Mouse (Mus musculus) cerebellum, adult 2 months (tissue): ENCODE data around the gene Kcne1. TPM values are rescaled to one million over a fixed set of nuclear protein-coding genes. Genes with fewer than 3 reads are reported as not detected.

Experiments
- DNase-seq, 2 experiments: peaks; one replicate each; pipeline ENCODE4 v3.0.0; 2021
- H3K27ac ChIP-seq: fragments of 200-500 bp; 2 replicates; pipeline ENCODE4 v1.5.1; 2012; ENCODE audit warnings: low read length, control low read depth, inconsistent platforms; ENCODE audit not compliant: insufficient read depth
- H3K27me3 ChIP-seq: fragments of 200-500 bp; 2 replicates; pipeline ENCODE4 v1.6.1; 2012; ENCODE audit warnings: inconsistent platforms, mild to moderate bottlenecking, low read length, moderate library complexity; ENCODE audit not compliant: control insufficient read depth, insufficient read depth
- H3K4me1 ChIP-seq: fragments of 200-500 bp; 2 replicates; pipeline ENCODE4 v1.6.1; 2011; ENCODE audit warnings: low read length; ENCODE audit not compliant: control insufficient read depth, insufficient read depth
- H3K4me3 ChIP-seq: fragments of 200-500 bp; replicated peaks from 2 replicates; pipeline ENCODE3; 2011; ENCODE audit warnings: mild to moderate bottlenecking, low read depth, low read length, control low read depth; ENCODE audit not compliant: insufficient read depth
- CTCF ChIP-seq: fragments of 200-500 bp; IDR thresholded peaks from 2 replicates; pipeline ENCODE4 v1.5.1; 2011; ENCODE audit warnings: low read depth, mild to moderate bottlenecking, control low read depth, low read length, moderate library complexity, borderline replicate concordance; ENCODE audit not compliant: insufficient read depth
- POLR2A ChIP-seq: fragments of 200-500 bp; IDR thresholded peaks from 2 replicates; pipeline ENCODE4 v1.6.1; 2011; ENCODE audit warnings: low read length, control low read depth, borderline replicate concordance; ENCODE audit not compliant: insufficient read depth
- WGBS: fragments of 180-500 bp; shearing (Covaris S2); methylation state at CpG from one replicate; pipeline ENCODE4 v1.1.7; 2018; 5-methylcytosine and 5-hydroxymethylcytosine counted together
- polyA plus RNA-seq: library from polyadenylated mRNA; depleted of rRNA; stranded (reverse); fragments of >200 nt; gene quantifications from 2 replicates; pipeline ENCODE4 v1.2.3, GENCODE M21; 2012

Kcne1 gene
- polyA plus RNA-seq, 1 experiment = 0.08 TPM

GRCm38 (mm10) chr16:92316049-92316738 is 43.1 kb downstream of the Kcne1 start:
- H3K27me3 ChIP-seq = no peaks in the 10 kb centered on the region
- H3K27ac ChIP-seq = no peak overlapping the region
- TF ChIP-seq POLR2A (no peak), CTCF (no peak)
- H3K4me1 ChIP-seq = no peaks in the 10 kb centered on the region
- no peak overlapping the region for H3K4me3 ChIP-seq
- WGBS = 79% methylated on average over 7 of the region's 7 CpGs
- DNase-seq = no peak

- peak; percentile 50 to 58 for DNase-seq
- H3K27ac ChIP-seq = no peak overlapping the region
- no peaks in the 10 kb centered on the region for H3K27me3 ChIP-seq
- H3K4me1 ChIP-seq = no peaks in the 10 kb centered on the region
- TF ChIP-seq POLR2A (no peak), CTCF (peak; percentile 85; the same call in 1 of the 2 replicates)
- WGBS = 52% methylated on average over 13 of the region's 13 CpGs
- H3K4me3 ChIP-seq = no peak overlapping the region
Observed at GRCm38 (mm10) chr16:92313953-92314741, 45.1 kb downstream of the Kcne1 start.

GRCm38 (mm10) chr16:92309126-92309525 is 50.1 kb downstream of the Kcne1 start:
- no peak for DNase-seq
- H3K27me3 ChIP-seq = no peaks in the 10 kb centered on the region
- H3K4me3 ChIP-seq = no peak overlapping the region
- H3K27ac ChIP-seq = no peak overlapping the region
- TF ChIP-seq POLR2A (no peak), CTCF (no peak)
- 26% methylated on average over 4 of the region's 4 CpGs for WGBS
- H3K4me1 ChIP-seq = no peaks in the 10 kb centered on the region

- H3K27me3 ChIP-seq = no peaks in the 10 kb centered on the region
- no peak overlapping the region for H3K4me3 ChIP-seq
- no peak overlapping the region for H3K27ac ChIP-seq
- WGBS = 67% methylated on average over 3 of the region's 3 CpGs
- no peak for DNase-seq
- no peaks in the 10 kb centered on the region for H3K4me1 ChIP-seq
- no peak for TF ChIP-seq POLR2A
- no peak for TF ChIP-seq CTCF
Observed at GRCm38 (mm10) chr16:92307947-92308346, 51.3 kb downstream of the Kcne1 start.

GRCm38 (mm10) chr16:92305519-92305918 is 53.7 kb downstream of the Kcne1 start:
- DNase-seq = no peak
- H3K4me3 ChIP-seq = no peak overlapping the region
- TF ChIP-seq POLR2A (no peak), CTCF (no peak)
- peaks cover 6% of the 10 kb centered on the region; the same call in 1 of the 2 replicates for H3K4me1 ChIP-seq
- WGBS = 98% methylated on average over 2 of the region's 2 CpGs
- H3K27me3 ChIP-seq = no peaks in the 10 kb centered on the region
- no peak overlapping the region for H3K27ac ChIP-seq

GRCm38 (mm10) chr16:92302506-92302905 is 56.8 kb downstream of the Kcne1 start:
- no peaks in the 10 kb centered on the region for H3K27me3 ChIP-seq
- WGBS = 26% methylated on average over 5 of the region's 5 CpGs
- no peak overlapping the region for H3K27ac ChIP-seq
- H3K4me1 ChIP-seq = peaks cover 6% of the 10 kb centered on the region; the same call in 1 of the 2 replicates
- DNase-seq = peak in 1 of 2 experiments; percentile 29
- TF ChIP-seq POLR2A = no peak
- TF ChIP-seq CTCF = no peak
- peak overlapping the region; percentile 43 for H3K4me3 ChIP-seq

- TF ChIP-seq POLR2A (no peak), CTCF (no peak)
- WGBS = 13% methylated on average over 5 of the region's 5 CpGs
- peaks cover 6% of the 10 kb centered on the region; the same call in 1 of the 2 replicates for H3K4me1 ChIP-seq
- DNase-seq = no peak
- 0 out of 2 replicates have a peak overlapping the region, but pooled peaks have one; percentile 20 for H3K27ac ChIP-seq
- H3K4me3 ChIP-seq = peak overlapping the region; percentile 82
- H3K27me3 ChIP-seq = no peaks in the 10 kb centered on the region
Observed at GRCm38 (mm10) chr16:92301989-92302388, 57.3 kb downstream of the Kcne1 start.
